Mouse (Mus musculus) left cerebral cortex, postnatal 4 days (tissue): ENCODE results near the gene Myo1d. TPM values are rescaled to one million over a fixed set of nuclear protein-coding genes. Genes with fewer than 3 reads are reported as not detected.
"Not testable (repeated sequence)": the region's sequence is repeated elsewhere in the genome, so short reads cannot be mapped to it uniquely, and the experiment has no call there.

Experiments used
- DNase-seq: peaks from one replicate; pipeline ENCODE4 v3.0.0-alpha.2; 2022
- intact Hi-C: fragments of 180-260 bp; cut with DNase I; formaldehyde crosslinking; loops from one replicate; pipeline ENCODE4 v1.15.1; 2025
- total RNA-seq, 2 experiments: library from RNA; stranded (reverse); gene quantifications; 2 replicates each; pipeline ENCODE4 v1.2.3; 2021

Gene Myo1d
- total RNA-seq, 2 experiments from 2014 or later = 3.0 to 3.8 TPM

DNA sequence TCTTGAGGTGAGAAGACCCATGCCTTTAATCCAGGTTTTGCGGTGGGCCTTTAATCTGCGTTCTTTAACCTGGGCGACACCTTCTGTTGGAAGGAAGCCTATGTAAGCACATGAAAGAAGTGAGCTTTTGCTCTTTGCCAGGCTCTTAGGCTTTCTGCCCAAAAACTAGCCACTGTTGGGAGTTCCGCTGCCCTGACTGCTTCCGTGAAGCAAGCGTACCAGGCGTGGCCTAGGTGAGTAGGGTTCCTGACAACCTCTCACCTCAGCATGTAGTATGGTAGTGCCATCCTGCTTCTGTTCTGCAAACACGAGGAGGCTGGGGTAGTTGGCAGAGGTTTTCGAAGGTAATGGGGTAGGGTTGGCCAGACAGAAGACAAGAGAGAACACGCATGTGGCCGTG, 305.0 kb downstream of the Myo1d start:
- intact Hi-C loops = loop anchor here (5.0 kb wide), 2 partner anchors 147 to 197 kb away; no protein-coding TSS in a partner anchor
- no peak for DNase-seq

DNA sequence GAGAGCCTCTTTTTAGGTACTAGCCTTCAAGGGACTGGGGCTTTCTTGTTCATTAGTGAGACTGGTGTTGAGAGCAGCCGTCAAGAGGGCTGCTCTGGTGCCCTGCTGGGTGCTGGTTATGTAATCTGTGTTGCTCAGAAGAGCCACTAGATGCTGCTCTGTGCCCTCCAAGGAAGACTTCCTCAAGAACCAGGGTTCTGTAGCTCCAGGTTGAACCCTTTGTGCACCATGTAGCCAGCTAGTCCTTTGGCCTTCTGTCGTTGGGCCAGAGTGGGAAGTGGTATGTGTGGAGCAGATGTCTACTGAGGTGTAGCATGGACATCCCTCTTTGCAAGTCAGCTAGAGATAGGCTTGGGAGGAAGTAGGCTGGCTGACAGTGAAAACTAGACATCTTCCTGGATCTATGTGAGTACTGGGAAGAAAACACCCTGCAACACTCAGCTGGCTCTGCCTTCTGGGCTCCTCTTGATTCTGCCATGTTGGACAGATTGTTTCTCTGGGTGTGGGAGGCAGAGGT, 305.6 kb downstream of the Myo1d start:
- intact Hi-C loops = no loop called here
- DNase-seq = peak; percentile 61

DNA sequence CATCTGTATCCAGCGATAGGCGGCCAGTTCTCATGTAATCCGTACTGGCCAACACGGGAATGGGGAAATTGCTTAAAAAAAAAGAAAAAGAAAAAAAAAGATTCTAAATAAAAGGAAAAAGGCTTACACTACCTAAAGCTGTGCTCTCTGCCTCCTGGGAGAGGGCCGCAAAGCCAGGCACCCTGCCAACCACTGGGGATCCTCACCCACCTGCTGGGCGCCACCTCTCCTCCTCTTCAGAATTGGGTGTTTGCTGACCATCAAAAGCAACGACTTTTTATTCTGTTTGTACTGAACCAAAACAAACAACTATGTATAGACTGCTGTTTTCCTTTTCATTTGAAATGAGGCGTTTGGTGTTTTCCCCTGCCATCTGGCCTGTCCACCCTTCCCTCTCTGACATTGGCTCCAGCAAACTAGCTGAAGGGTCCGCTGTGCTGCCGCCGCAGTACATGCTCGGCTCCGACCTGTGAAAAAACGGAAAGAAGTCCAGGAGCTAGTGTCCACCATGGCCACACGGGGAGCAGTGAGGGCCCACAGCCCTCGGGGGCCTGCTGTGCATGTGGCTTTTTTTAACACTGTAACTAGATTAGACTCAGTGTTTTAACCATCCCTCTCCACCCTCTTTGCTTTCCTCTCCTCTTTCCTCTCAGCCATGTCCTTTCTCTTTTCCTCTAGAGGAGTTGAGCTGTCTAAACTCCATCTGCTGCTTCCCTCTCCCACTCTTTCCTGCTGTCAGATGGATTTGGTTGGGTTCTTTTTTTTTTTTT, 307.8 kb downstream of the Myo1d start:
- intact Hi-C loops = no loop called here
- no peak for DNase-seq

DNA sequence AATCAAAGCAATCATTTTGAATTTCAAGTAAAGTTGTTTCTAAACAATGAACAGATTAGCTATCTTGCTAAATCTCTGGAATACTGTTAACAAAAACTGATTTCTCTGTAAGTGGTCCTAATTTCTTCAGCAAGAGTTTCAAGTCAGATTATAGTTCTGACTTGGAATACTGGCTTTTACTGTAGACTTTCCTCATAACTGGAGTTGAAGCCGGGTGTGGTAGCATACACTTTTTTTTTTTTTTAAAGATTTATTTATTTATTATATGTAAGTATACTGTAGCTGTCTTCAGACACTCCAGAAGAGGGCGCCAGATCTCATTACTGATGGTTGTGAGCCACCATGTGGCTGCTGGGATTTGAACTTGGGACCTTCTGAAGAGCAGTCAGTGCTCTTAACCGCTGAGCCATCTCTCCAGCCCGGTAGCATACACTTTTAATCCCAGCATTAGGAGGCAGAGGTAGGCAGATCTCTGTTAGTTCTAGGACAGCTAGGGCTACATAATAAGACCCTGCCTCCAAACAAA, 316.2 kb downstream of the Myo1d start:
- DNase-seq, intact Hi-C loops: not testable (repeated sequence)

DNA sequence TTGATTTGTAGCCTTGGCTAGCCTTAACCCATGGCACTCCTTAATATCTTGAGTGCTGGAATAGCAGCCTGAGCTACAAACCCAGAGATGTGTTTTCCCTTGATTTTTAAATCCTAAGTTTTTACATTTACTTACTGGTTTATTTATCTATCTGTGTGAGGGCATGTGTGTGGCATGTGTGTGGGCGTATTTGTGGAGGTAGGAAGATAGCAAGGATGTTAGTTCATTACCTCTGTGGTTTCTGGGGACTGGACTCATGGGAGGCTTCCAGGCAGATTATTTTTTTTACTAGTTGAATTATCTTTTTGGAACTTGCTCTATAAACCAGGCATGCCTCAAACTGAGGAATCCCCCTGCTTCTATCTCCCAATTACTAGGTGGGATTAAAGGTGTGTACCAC, 326.6 kb downstream of the Myo1d start:
- DNase-seq = no peak
- intact Hi-C loops = no loop called here

DNA sequence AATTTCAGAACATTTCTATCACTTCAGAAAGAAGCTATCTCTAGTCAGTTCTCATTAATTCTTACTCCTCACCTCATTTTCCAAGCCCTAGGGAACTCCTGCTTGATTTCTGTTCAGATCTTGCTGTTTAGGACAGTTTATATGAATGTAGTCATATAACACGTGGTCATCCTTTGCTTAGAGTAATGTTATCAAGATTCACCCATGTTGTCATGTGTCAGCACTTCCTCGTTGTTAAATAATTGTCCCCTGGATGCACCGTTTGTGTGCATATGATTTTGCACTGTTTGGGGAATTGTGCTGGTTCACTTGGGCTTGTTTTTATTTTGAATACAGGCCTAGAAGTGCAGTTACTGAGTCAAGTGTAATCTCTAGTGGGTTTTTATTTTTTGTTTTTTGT, 327.6 kb downstream of the Myo1d start:
- intact Hi-C loops = no loop called here
- DNase-seq = no peak

DNA sequence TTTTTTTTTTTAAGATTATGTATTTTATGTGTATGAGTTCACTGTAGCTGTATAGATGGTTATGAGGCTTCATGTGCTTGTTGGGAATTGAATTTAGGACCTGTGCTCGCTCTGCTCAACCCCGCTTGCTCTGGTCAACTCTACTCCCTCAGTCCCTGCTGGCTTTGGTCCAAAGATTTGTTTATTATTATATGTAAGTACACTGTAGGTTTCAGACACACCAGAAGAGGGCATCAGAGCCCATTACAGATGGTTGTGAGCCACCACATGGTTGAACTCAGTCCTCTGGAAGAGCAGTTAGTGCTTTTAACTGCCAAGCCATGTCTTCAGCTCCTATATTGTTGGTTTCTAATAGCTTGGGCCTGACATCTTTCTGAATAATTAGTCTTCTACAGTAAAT, 330.0 kb downstream of the Myo1d start:
- intact Hi-C loops = no loop called here

DNA sequence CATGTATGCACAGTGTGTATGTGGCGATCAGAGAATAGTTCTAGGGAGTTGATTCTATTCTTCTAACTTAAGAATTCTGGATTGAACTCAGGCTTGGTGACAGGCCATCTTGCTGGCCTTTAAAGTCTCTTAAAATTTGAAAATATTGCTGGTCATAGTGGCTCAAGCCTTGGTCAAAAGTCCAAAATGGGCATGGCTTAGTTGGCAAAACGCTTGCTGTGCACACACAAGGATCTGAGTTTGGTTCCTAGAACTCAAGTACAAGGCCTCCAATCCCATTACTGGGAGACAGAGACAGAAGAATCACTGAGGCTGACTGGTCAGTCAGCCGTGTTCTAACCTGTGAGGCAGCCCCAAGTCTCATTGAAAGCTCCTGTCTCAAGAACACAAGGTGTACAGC, 332.9 kb downstream of the Myo1d start:
- DNase-seq = no peak
- intact Hi-C loops = no loop called here

More for the DNA sequence above, 330.0 kb downstream of the Myo1d start:
- no peak for DNase-seq

Other genes starting within 250 kb of the Myo1d start
- gene Tmem98, start 30.1 kb upstream of the Myo1d start, total RNA-seq = 1 to 10 TPM; 6.5 to 7.7 TPM
- gene Spaca3, start 78.3 kb upstream of the Myo1d start, total RNA-seq = not detected